Mouse (Mus musculus): ENCODE measurements around the gene Rgmb. TPM values are rescaled to one million over a fixed set of nuclear protein-coding genes. Genes with fewer than 3 reads are reported as not detected.

Gene Rgmb
- polyA plus RNA-seq, 1 experiment from 2014 or later = 14.3 TPM

- H3K9me3 ChIP-seq = no peaks in the 10 kb centered on the region
- H3K36me3 ChIP-seq = peaks cover 22% of the 10 kb centered on the region
- 83% methylated on average over 6 of the region's 6 CpGs for WGBS
- H3K4me1 ChIP-seq = no peaks in the 10 kb centered on the region
- no peaks in the 10 kb centered on the region for H3K27me3 ChIP-seq
- no peak overlapping the region for H3K4me3 ChIP-seq
- no peak for ATAC-seq (ENCODE audit: insufficient number of reproducible peaks, insufficient read depth, low FRiP score, low TSS enrichment, low read depth)
- H3K4me2 ChIP-seq = no peak overlapping the region
- no peak overlapping the region for H3K9ac ChIP-seq
- no peak overlapping the region for H3K27ac ChIP-seq
Observed at GRCm38 (mm10) chr17:15773956-15774355, 56.9 kb downstream of the Rgmb start.

GRCm38 (mm10) chr17:15769081-15769724 lies 61.6 kb downstream of the Rgmb start:
- H3K9me3 ChIP-seq = no peaks in the 10 kb centered on the region
- H3K9ac ChIP-seq = no peak overlapping the region
- 88% methylated on average over 7 of the region's 7 CpGs for WGBS
- ATAC-seq (ENCODE audit: insufficient number of reproducible peaks, insufficient read depth, low FRiP score, low TSS enrichment, low read depth) = no peak
- H3K4me3 ChIP-seq = no peak overlapping the region
- H3K4me2 ChIP-seq = no peak overlapping the region
- no peak overlapping the region for H3K27ac ChIP-seq
- peaks cover 62% of the 10 kb centered on the region for H3K36me3 ChIP-seq
- no peaks in the 10 kb centered on the region for H3K4me1 ChIP-seq
- no peaks in the 10 kb centered on the region for H3K27me3 ChIP-seq

- no peak overlapping the region for H3K4me2 ChIP-seq
- peaks cover 74% of the 10 kb centered on the region for H3K36me3 ChIP-seq
- no peak overlapping the region for H3K9ac ChIP-seq
- H3K4me3 ChIP-seq = no peak overlapping the region
- no peaks in the 10 kb centered on the region for H3K9me3 ChIP-seq
- no peaks in the 10 kb centered on the region for H3K27me3 ChIP-seq
- ATAC-seq (ENCODE audit: insufficient number of reproducible peaks, insufficient read depth, low FRiP score, low TSS enrichment, low read depth) = no peak
- no peaks in the 10 kb centered on the region for H3K4me1 ChIP-seq
- H3K27ac ChIP-seq = no peak overlapping the region
- 78% methylated on average over 8 of the region's 8 CpGs for WGBS
Observed at GRCm38 (mm10) chr17:15761191-15761590, 69.6 kb downstream of the Rgmb start.

Other genes starting within 250 kb of the Rgmb start
- 32.3 and 34.6 TPM in 2 replicates for gene Chd1, start 126.1 kb downstream of the Rgmb start, polyA plus RNA-seq (2015; fragmentation: Nextera tagmentation; extraction: Ambion mirVana)